In genomic region chr17:73244596-73244995, GRCm38 (mm10) we compare ENCODE assay signal across 26 mouse cellular contexts.
DNase-seq lines count a peak whose midpoint lies in the region; ATAC-seq and TF ChIP-seq lines count a peak whose summit lies in the region.
"Had no signal": no experiment of that assay in that cellular context is flagged by ENCODE, and none has a peak within 500 bp of the region (broad histone marks: within the 10 kb centered on the region; RNA-seq: fewer than 3 reads in every experiment).

No protein-coding gene starts in this region.

- no peak overlapping the region for H3K4me2 ChIP-seq in heart, embryonic 15.5 days
- no peak overlapping the region for H3K4me2 ChIP-seq in intestine, embryonic 14.5 days (ENCODE audit: low read length)
- no peak overlapping the region for H3K4me2 ChIP-seq in intestine, embryonic 15.5 days (replicated peaks)
- H3K4me2 ChIP-seq: embryonic facial prominence, embryonic 15.5 days; forebrain, embryonic 12.5 days; liver, embryonic 12.5 days; stomach, embryonic 15.5 days had no signal

- 71% methylated on average over 3 of the region's 3 CpGs for WGBS in heart, embryonic 10.5 days
- WGBS in heart, embryonic 15.5 days: 67% methylated on average over 3 of the region's 3 CpGs
- 88% methylated on average over 3 of the region's 3 CpGs for WGBS in intestine, embryonic 14.5 days
- 96% methylated on average over 3 of the region's 3 CpGs for whole genome bisulfite sequencing in intestine, embryonic 15.5 days

- TF ChIP-seq CTCF in G1E (IDR thresholded peaks at IDR 0.05; ENCODE audit: low read depth, low read length): no peak

- DNase-seq in heart, embryonic 10.5 days (ENCODE audit: low spot score): no peak
- DNase-seq in heart, postnatal 25 days (ENCODE audit: low spot score): no peak
- no peak for DNase-seq in heart, postnatal 10 days
- peak; percentile 48 for DNase-seq in intestine, embryonic 14.5 days (ENCODE audit: low spot score)
- no peak for DNase-seq in G1E (ENCODE audit: low spot score)
- no peak for DNase-seq in kidney, adult 9 months
- DNase-seq: adrenal gland, postnatal 10 days; cerebellum, adult 8-10 months; cerebellum, postnatal 25 days; forebrain, postnatal 0 days; kidney, postnatal 4 days; liver, postnatal 0 days; right cerebral cortex, postnatal 14 days; thymus, postnatal 14 days had no signal

- no peak for ATAC-seq in heart, embryonic 15.5 days (replicated peaks; ENCODE audit: insufficient number of reproducible peaks, insufficient read depth, low FRiP score, low read depth)
- no peak for ATAC-seq in intestine, embryonic 14.5 days (replicated peaks; ENCODE audit: low FRiP score, low TSS enrichment, low read depth)
- no peak for ATAC-seq in intestine, embryonic 15.5 days
- ATAC-seq in G1E (ENCODE audit: extremely low read depth, insufficient number of reproducible peaks, low FRiP score, poor library complexity, severe bottlenecking): no peak
- ATAC-seq: forebrain, postnatal 0 days; inflammation-experienced regulatory T-cells, adult 6 months; lung, postnatal 0 days; Patski had no signal

- peaks cover 20% of the 10 kb centered on the region; the same call in 1 of the 2 replicates for H3K36me3 ChIP-seq in heart, embryonic 10.5 days
- H3K36me3 ChIP-seq in heart, embryonic 15.5 days: no peaks in the 10 kb centered on the region
- H3K36me3 ChIP-seq in intestine, embryonic 14.5 days (ENCODE audit: control insufficient read depth, insufficient read depth, low read length): peaks cover 14% of the 10 kb centered on the region
- H3K36me3 ChIP-seq in intestine, embryonic 15.5 days: no peaks in the 10 kb centered on the region; the same call in 1 of the 2 replicates
- peaks cover 28% of the 10 kb centered on the region for H3K36me3 ChIP-seq in G1E (replicated peaks)
- H3K36me3 ChIP-seq: liver, embryonic 12.5 days; stomach, embryonic 15.5 days had no signal

- peak overlapping the region; percentile 63 for H3K27ac ChIP-seq in heart, embryonic 10.5 days
- H3K27ac ChIP-seq in heart, embryonic 15.5 days: peak overlapping the region; percentile 63; the same call in 1 of the 2 replicates
- no peak overlapping the region for H3K27ac ChIP-seq in intestine, embryonic 14.5 days (ENCODE audit: low read depth)
- no peak overlapping the region for H3K27ac ChIP-seq in intestine, embryonic 15.5 days
- H3K27ac ChIP-seq: embryonic facial prominence, embryonic 10.5 days; embryonic facial prominence, embryonic 15.5 days; forebrain, embryonic 12.5 days; kidney, postnatal 0 days; macrophage; stomach, embryonic 15.5 days had no signal

- intact Hi-C loops in heart, postnatal 25 days (cut with DNase I): loop anchor here (5.0 kb wide), 1 partner anchor 37 kb away; no protein-coding TSS in a partner anchor
- intact Hi-C loops in heart, postnatal 10 days (cut with DNase I): no loop called here

- H3K4me1 ChIP-seq in heart, embryonic 10.5 days: peaks cover 39% of the 10 kb centered on the region
- H3K4me1 ChIP-seq in heart, embryonic 15.5 days (replicated peaks): peaks cover 34% of the 10 kb centered on the region
- H3K4me1 ChIP-seq in intestine, embryonic 14.5 days (replicated peaks; ENCODE audit: control insufficient read depth, insufficient read depth, low read length): no peaks in the 10 kb centered on the region
- H3K4me1 ChIP-seq in intestine, embryonic 15.5 days (replicated peaks): no peaks in the 10 kb centered on the region
- H3K4me1 ChIP-seq in G1E (ENCODE audit: insufficient read depth, low read depth, low read length): peaks cover 72% of the 10 kb centered on the region
- H3K4me1 ChIP-seq: embryonic facial prominence, embryonic 10.5 days; embryonic facial prominence, embryonic 15.5 days; stomach, embryonic 15.5 days had no signal

- no peak overlapping the region for H3K4me3 ChIP-seq in heart, embryonic 10.5 days
- H3K4me3 ChIP-seq in heart, embryonic 15.5 days: no peak overlapping the region
- H3K4me3 ChIP-seq in intestine, embryonic 14.5 days (ENCODE audit: low read depth, low read length): no peak overlapping the region
- no peak overlapping the region for H3K4me3 ChIP-seq in intestine, embryonic 15.5 days (replicated peaks)
- peak overlapping the region; percentile 14; the same call in 1 of the 2 replicates for H3K4me3 ChIP-seq in G1E (ENCODE audit: low read depth, low read length)
- H3K4me3 ChIP-seq: embryonic facial prominence, embryonic 10.5 days; embryonic facial prominence, embryonic 15.5 days; forebrain, embryonic 12.5 days; liver, embryonic 12.5 days; stomach, embryonic 15.5 days had no signal

- no peaks in the 10 kb centered on the region for H3K27me3 ChIP-seq in heart, embryonic 10.5 days (ENCODE audit: insufficient read depth, poor library complexity, severe bottlenecking)
- H3K27me3 ChIP-seq in heart, embryonic 15.5 days: no peaks in the 10 kb centered on the region
- no peaks in the 10 kb centered on the region for H3K27me3 ChIP-seq in intestine, embryonic 14.5 days (replicated peaks; ENCODE audit: control insufficient read depth, insufficient read depth, low read length)
- H3K27me3 ChIP-seq in intestine, embryonic 15.5 days (replicated peaks): no peaks in the 10 kb centered on the region
- no peaks in the 10 kb centered on the region for H3K27me3 ChIP-seq in G1E (ENCODE audit: insufficient read depth, low read length)
- H3K27me3 ChIP-seq: embryonic facial prominence, embryonic 15.5 days; forebrain, embryonic 12.5 days; liver, embryonic 12.5 days; Patski; stomach, embryonic 15.5 days had no signal

- H3K9ac ChIP-seq in heart, embryonic 15.5 days: no peak overlapping the region
- H3K9ac ChIP-seq in intestine, embryonic 14.5 days (ENCODE audit: low read length): no peak overlapping the region
- H3K9ac ChIP-seq in intestine, embryonic 15.5 days: no peak overlapping the region
- H3K9ac ChIP-seq: embryonic facial prominence, embryonic 15.5 days; forebrain, embryonic 12.5 days; forebrain, postnatal 0 days; liver, embryonic 12.5 days; liver, postnatal 0 days; stomach, embryonic 15.5 days had no signal

- no peaks in the 10 kb centered on the region for H3K9me3 ChIP-seq in heart, embryonic 10.5 days
- H3K9me3 ChIP-seq in heart, embryonic 15.5 days (replicated peaks): no peaks in the 10 kb centered on the region
- H3K9me3 ChIP-seq in intestine, embryonic 14.5 days (ENCODE audit: control insufficient read depth, low read length): no peaks in the 10 kb centered on the region
- no peaks in the 10 kb centered on the region for H3K9me3 ChIP-seq in intestine, embryonic 15.5 days
- H3K9me3 ChIP-seq in G1E (replicated peaks): no peaks in the 10 kb centered on the region
- H3K9me3 ChIP-seq: embryonic facial prominence, embryonic 10.5 days; embryonic facial prominence, embryonic 15.5 days; forebrain, embryonic 12.5 days; liver, embryonic 12.5 days; stomach, embryonic 15.5 days had no signal

Comparison
In these comparisons a context has a peak if more than half of its experiments do, and no peak if none do; other contexts are left out.
1. H3K27ac ChIP-seq: peak in heart, embryonic 10.5 days (single experiment) and heart, embryonic 15.5 days (single experiment); none in intestine, embryonic 14.5 days (single experiment) and intestine, embryonic 15.5 days (single experiment).